Mouse (Mus musculus) cortical plate, adult 2 months (tissue): Measurements from ENCODE around the gene Tns1.

Experiments used
- CTCF ChIP-seq: fragments of 200-500 bp; IDR thresholded peaks from 2 replicates; pipeline ENCODE4 v1.5.1; 2011; ENCODE audit warnings: mild to moderate bottlenecking, control low read depth, low read length; ENCODE audit not compliant: insufficient read depth; ENCODE audit errors: extremely low read depth
- POLR2A ChIP-seq: fragments of 200-500 bp; IDR thresholded peaks from 2 replicates; pipeline ENCODE4 v1.6.1; 2011; ENCODE audit warnings: mild to moderate bottlenecking, low read length, control low read depth; ENCODE audit not compliant: insufficient read depth; ENCODE audit errors: extremely low read depth

DNA sequence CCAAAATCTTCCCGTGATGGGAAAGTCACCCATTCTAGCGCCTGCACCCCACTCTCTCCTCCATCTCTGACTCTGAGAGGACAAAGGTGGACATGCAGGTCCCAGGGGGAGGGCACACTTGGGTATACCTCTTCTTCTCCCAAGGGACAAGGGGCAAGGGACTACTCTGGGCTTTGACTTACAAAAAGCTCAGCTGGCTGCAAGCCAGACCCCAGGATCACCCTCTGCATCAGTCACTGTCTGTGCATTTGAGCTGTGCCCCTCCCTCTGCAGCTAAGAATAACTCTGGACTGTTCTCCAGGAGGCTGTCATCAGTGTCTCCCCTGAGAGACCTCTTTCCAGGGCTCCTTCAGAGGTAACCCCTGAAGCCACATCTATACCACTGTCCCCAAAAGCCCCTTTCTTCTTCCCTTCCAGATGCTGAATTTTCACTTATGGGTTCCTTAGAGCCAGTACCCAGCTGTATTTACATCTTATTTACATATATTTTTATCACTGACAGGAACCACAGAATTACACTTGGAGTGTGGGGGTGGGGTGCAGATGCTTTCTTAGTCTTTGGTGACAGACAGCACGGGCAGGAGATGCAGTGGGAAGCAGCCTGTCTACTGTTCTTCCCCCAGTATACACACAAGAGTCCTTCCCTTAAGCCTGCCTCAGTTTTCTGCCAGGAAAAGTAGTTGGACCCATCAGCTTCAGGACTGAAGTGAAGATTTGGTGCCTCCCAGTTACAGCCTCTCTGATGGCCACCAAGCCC lies 81.4 kb downstream of the Tns1 start:
- no peak for TF ChIP-seq CTCF
- no peak for TF ChIP-seq POLR2A
